Comparison of ENCODE assay signal across 26 mouse cellular contexts in the genomic region with DNA sequence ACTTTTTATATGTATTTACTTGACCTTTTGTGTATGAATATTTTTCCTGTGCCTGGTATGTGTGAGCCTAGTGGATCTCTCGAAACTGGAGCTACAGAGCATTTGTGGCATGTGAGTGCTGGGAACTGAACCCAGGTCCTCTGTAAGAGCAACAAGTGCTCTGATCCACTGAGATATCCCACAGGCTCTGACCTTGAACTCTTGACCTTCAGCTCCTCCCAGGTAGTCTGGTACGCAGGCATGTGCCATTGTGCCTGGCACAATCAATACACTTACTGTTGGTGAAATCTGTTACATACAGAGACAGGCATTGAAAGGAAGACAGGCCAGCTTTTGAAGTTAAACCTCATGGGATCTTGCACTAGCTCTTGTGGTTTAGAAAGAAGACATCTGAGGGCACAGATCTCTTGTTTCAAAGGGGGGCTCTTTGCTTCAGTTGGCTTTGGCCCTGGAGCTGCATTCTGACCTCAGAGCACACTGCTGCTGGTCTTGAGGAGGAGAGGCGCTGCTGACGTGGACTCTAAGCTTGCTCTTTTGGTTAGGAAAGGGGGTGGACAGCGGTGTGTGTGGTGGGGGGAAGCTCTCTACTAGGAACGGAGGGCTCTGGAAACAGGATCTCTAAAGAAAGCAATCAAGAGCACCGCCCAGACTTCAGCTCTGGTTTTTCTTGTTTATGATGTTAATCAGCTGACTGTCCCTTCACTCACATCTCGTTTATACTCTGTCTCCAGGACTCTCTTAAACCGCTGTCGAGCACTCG. TPM values are rescaled to one million over a fixed set of nuclear protein-coding genes. Genes with fewer than 3 reads are reported as not detected.
DNase-seq lines count a peak whose midpoint lies in the region; ATAC-seq and TF ChIP-seq lines count a peak whose summit lies in the region.
"Had no signal": no experiment of that assay in that cellular context is flagged by ENCODE, and none has a peak within 500 bp of the region (broad histone marks: within the 10 kb centered on the region; RNA-seq: fewer than 3 reads in every experiment).

No protein-coding gene starts in this region.

- H3K4me3 ChIP-seq in intestine, embryonic 16.5 days (ENCODE audit: low read length): no peak overlapping the region
- no peak overlapping the region for H3K4me3 ChIP-seq in intestine, embryonic 15.5 days (replicated peaks)
- no peak overlapping the region for H3K4me3 ChIP-seq in intestine, postnatal 0 days (ENCODE audit: low read depth, low read length)
- H3K4me3 ChIP-seq in hindbrain, postnatal 0 days (ENCODE audit: low read length): no peak overlapping the region
- H3K4me3 ChIP-seq: forebrain, embryonic 15.5 days; heart, adult 2 months; heart, embryonic 15.5 days; hindbrain, embryonic 13.5 days; limb, embryonic 13.5 days; liver, embryonic 12.5 days; myocyte had no signal

- H3K27ac ChIP-seq in intestine, embryonic 16.5 days (ENCODE audit: low read length): 0 out of 2 replicates have a peak overlapping the region, but pooled peaks have one; percentile 24
- no peak overlapping the region for H3K27ac ChIP-seq in intestine, embryonic 15.5 days
- no peak overlapping the region for H3K27ac ChIP-seq in intestine, postnatal 0 days (ENCODE audit: low read depth, low read length)
- no peak overlapping the region for H3K27ac ChIP-seq in hindbrain, postnatal 0 days
- H3K27ac ChIP-seq: forebrain, embryonic 15.5 days; heart, adult 2 months; heart, embryonic 15.5 days; hindbrain, embryonic 13.5 days; limb, embryonic 13.5 days; liver, embryonic 12.5 days had no signal

- H3K4me2 ChIP-seq in intestine, embryonic 16.5 days (ENCODE audit: low read depth, low read length): no peak overlapping the region
- H3K4me2 ChIP-seq in intestine, embryonic 15.5 days (replicated peaks): no peak overlapping the region
- H3K4me2 ChIP-seq in intestine, postnatal 0 days (replicated peaks; ENCODE audit: low read depth): peak overlapping the region; percentile 38
- H3K4me2 ChIP-seq in hindbrain, postnatal 0 days (ENCODE audit: low read depth, low read length): no peak overlapping the region
- H3K4me2 ChIP-seq: forebrain, embryonic 15.5 days; heart, embryonic 15.5 days; hindbrain, embryonic 13.5 days; limb, embryonic 13.5 days; liver, embryonic 12.5 days had no signal

- no peaks in the 10 kb centered on the region for H3K9me3 ChIP-seq in intestine, embryonic 16.5 days (ENCODE audit: control insufficient read depth, low read length)
- no peaks in the 10 kb centered on the region for H3K9me3 ChIP-seq in intestine, embryonic 15.5 days
- no peaks in the 10 kb centered on the region for H3K9me3 ChIP-seq in intestine, postnatal 0 days (ENCODE audit: control insufficient read depth)
- H3K9me3 ChIP-seq in hindbrain, postnatal 0 days (ENCODE audit: low read length): no peaks in the 10 kb centered on the region
- H3K9me3 ChIP-seq: forebrain, embryonic 15.5 days; G1E; heart, embryonic 15.5 days; hindbrain, embryonic 13.5 days; limb, embryonic 13.5 days; liver, embryonic 12.5 days had no signal

- H3K4me1 ChIP-seq in intestine, embryonic 16.5 days (ENCODE audit: control insufficient read depth, insufficient read depth, low read length): peaks cover 6% of the 10 kb centered on the region; the same call in 1 of the 2 replicates
- H3K4me1 ChIP-seq in intestine, embryonic 15.5 days (replicated peaks): peaks cover 3% of the 10 kb centered on the region; the same call in 1 of the 2 replicates
- H3K4me1 ChIP-seq in intestine, postnatal 0 days (replicated peaks; ENCODE audit: control insufficient read depth, insufficient read depth, low read length): no peaks in the 10 kb centered on the region
- H3K4me1 ChIP-seq in hindbrain, postnatal 0 days (ENCODE audit: insufficient read depth, low read length): no peaks in the 10 kb centered on the region
- H3K4me1 ChIP-seq: forebrain, embryonic 15.5 days; heart, embryonic 15.5 days; limb, embryonic 13.5 days had no signal

- TF ChIP-seq CTCF in intestine, postnatal 0 days (IDR thresholded peaks at IDR 0.05; ENCODE audit: low read depth): no peak
- TF ChIP-seq CTCF in hindbrain, postnatal 0 days (IDR thresholded peaks at IDR 0.05; ENCODE audit: low read depth): no peak

- DNase-seq in CD8-positive naive resting alpha-beta T cell, adult 2 months (ENCODE audit: low read depth in 2 of 2, low spot score in 2 of 2): peak; percentile 23 to 42
- peak; percentile 46 for DNase-seq in ZHBTc4 (ENCODE audit: low read depth, low spot score)
- DNase-seq in hindbrain, postnatal 0 days (ENCODE audit: low spot score): no peak
- no peak for DNase-seq in layer of hippocampus, postnatal 10 days (ENCODE audit: low spot score in 2 of 2)
- DNase-seq: adrenal gland, postnatal 25 days; cerebellum, adult 9-11 months; gastrocnemius, postnatal 10 days; heart, adult 2 months; heart, postnatal 36 days; kidney, postnatal 36 days; lung, adult 18-20 months; lung, postnatal 4 days had no signal

- ATAC-seq in intestine, embryonic 16.5 days: 0 out of 2 replicates have a peak, but pooled peaks have one; percentile 26
- ATAC-seq in intestine, embryonic 15.5 days: no peak
- no peak for ATAC-seq in intestine, postnatal 0 days
- ATAC-seq in hindbrain, postnatal 0 days: no peak
- ATAC-seq: CD4-positive, CD25-positive, alpha-beta regulatory T cell, adult 4 months; forebrain, embryonic 15.5 days; inflammation-experienced regulatory T-cells, adult 6 months; liver, embryonic 12.5 days; midbrain, embryonic 16.5 days; Patski had no signal

- H3K9ac ChIP-seq in intestine, embryonic 16.5 days (ENCODE audit: low read depth, low read length): no peak overlapping the region
- no peak overlapping the region for H3K9ac ChIP-seq in intestine, embryonic 15.5 days
- no peak overlapping the region for H3K9ac ChIP-seq in intestine, postnatal 0 days (ENCODE audit: low read depth, low read length)
- H3K9ac ChIP-seq in hindbrain, postnatal 0 days (replicated peaks; ENCODE audit: low read length): no peak overlapping the region
- H3K9ac ChIP-seq: forebrain, embryonic 15.5 days; heart, embryonic 15.5 days; hindbrain, embryonic 13.5 days; limb, embryonic 13.5 days; liver, embryonic 12.5 days had no signal

- no peaks in the 10 kb centered on the region for H3K36me3 ChIP-seq in intestine, embryonic 16.5 days (ENCODE audit: control insufficient read depth, insufficient read depth, low read length)
- H3K36me3 ChIP-seq in intestine, embryonic 15.5 days: no peaks in the 10 kb centered on the region
- H3K36me3 ChIP-seq in intestine, postnatal 0 days (ENCODE audit: control insufficient read depth, insufficient read depth): no peaks in the 10 kb centered on the region
- H3K36me3 ChIP-seq in hindbrain, postnatal 0 days (ENCODE audit: insufficient read depth, low read length): no peaks in the 10 kb centered on the region
- H3K36me3 ChIP-seq: forebrain, embryonic 15.5 days; G1E; heart, embryonic 15.5 days; hindbrain, embryonic 13.5 days; limb, embryonic 13.5 days; liver, embryonic 12.5 days had no signal

- WGBS in intestine, embryonic 16.5 days: 37% methylated on average over 11 of the region's 11 CpGs
- 32% methylated on average over 11 of the region's 11 CpGs for WGBS in intestine, embryonic 15.5 days
- WGBS in intestine, postnatal 0 days: 40% methylated on average over 11 of the region's 11 CpGs
- 66% methylated on average over 11 of the region's 11 CpGs for WGBS in hindbrain, postnatal 0 days

- H3K27me3 ChIP-seq in intestine, embryonic 16.5 days (replicated peaks; ENCODE audit: control insufficient read depth, insufficient read depth, low read length): no peaks in the 10 kb centered on the region
- no peaks in the 10 kb centered on the region for H3K27me3 ChIP-seq in intestine, embryonic 15.5 days (replicated peaks)
- H3K27me3 ChIP-seq in intestine, postnatal 0 days (replicated peaks; ENCODE audit: control insufficient read depth, insufficient read depth, low read length): no peaks in the 10 kb centered on the region
- H3K27me3 ChIP-seq in hindbrain, postnatal 0 days (ENCODE audit: insufficient read depth, low read length): no peaks in the 10 kb centered on the region
- H3K27me3 ChIP-seq: forebrain, embryonic 15.5 days; heart, embryonic 15.5 days; hindbrain, embryonic 13.5 days; limb, embryonic 13.5 days; liver, embryonic 12.5 days; Patski had no signal

RNA-seq across cellular contexts. Expression of gene Gne, which starts 13.8 kb away (rescaled TPM):
- 50.4 and 57.2 TPM in 2 replicates for polyA plus RNA-seq in intestine, embryonic 16.5 days (2015; fragmentation: Nextera tagmentation; extraction: Ambion mirVana)
- polyA plus RNA-seq in intestine, embryonic 15.5 days (2015; fragmentation: Nextera tagmentation; extraction: Ambion mirVana): 42.0 and 47.0 TPM in 2 replicates
- 22.2 and 30.4 TPM in 2 replicates for polyA plus RNA-seq in intestine, postnatal 0 days (2015; fragmentation: Nextera tagmentation; extraction: Ambion mirVana)
- total RNA-seq in hindbrain, postnatal 0 days (2014; rRNA removed): 41.9 and 44.5 TPM in 2 replicates
- 24.7 and 26.1 TPM in 2 replicates for polyA plus RNA-seq in hindbrain, postnatal 0 days (2015; fragmentation: Nextera tagmentation; extraction: Ambion mirVana)
- 10 to 100 TPM; 42.9 to 43.5 TPM for total RNA-seq in layer of hippocampus, postnatal 10 days (2021)

Comparison
In these comparisons a context has a peak if more than half of its experiments do, and no peak if none do; other contexts are left out.
1. DNase-seq: peak in CD8-positive naive resting alpha-beta T cell, adult 2 months (2 of 2) and ZHBTc4 (single experiment); none in hindbrain, postnatal 0 days (single experiment) and layer of hippocampus, postnatal 10 days (0 of 2).